Mouse (Mus musculus): ENCODE data around the gene Smad3. TPM values are rescaled to one million over a fixed set of nuclear protein-coding genes. Genes with fewer than 3 reads are reported as not detected.

Gene Smad3
- polyA plus RNA-seq, 1 experiment from 2014 or later, result 13.2 TPM

DNA sequence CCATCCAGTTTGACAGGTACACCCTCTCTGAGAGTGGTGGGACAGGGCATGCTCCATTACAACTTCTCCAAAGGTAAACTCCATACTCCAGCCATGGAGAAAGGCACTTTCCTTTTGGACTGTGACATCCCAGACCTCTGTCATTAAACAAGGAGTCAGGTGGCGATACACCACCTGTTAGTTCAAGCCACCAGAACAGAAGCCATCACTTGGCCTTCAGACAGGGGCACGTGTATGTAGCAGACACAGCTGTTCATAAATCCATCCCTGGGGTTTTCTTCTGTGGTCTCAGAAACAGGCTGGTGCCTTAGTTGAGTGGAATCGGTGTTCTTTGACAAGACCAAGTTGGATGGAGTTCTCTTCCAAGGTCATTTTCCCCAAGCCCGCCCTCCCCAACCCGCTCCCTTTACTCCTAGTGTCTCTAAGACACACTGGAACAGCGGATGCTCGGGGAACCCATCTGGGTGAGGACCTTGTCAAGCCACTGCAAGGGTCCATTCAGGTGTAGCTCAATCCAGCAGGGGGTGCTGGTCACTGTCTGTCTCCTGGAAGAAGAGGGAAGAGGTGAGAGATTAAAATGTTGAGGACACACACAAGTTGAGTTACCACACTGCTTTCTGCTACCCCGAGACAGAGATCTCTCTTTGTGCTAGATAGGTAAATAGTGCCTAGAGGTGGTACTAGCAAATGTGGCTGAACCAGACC, 107.8 kb downstream of the Smad3 start:
- Histone ChIP-seq H3K9me3 (no peaks in the 10 kb centered on the region), H3K36me3 (peaks cover 48% of the 10 kb centered on the region), H3K27ac (replicated peaks) (no peak overlapping the region), H3K9ac (no peak overlapping the region), H3K27me3 (no peaks in the 10 kb centered on the region), H3K4me2 (no peak overlapping the region), H3K4me1 (replicated peaks) (peaks cover 46% of the 10 kb centered on the region), H3K4me3 (no peak overlapping the region)
- WGBS, result 83% methylated on average over 8 of the region's 8 CpGs
- ATAC-seq (ENCODE audit: low read depth), result no peak

DNA sequence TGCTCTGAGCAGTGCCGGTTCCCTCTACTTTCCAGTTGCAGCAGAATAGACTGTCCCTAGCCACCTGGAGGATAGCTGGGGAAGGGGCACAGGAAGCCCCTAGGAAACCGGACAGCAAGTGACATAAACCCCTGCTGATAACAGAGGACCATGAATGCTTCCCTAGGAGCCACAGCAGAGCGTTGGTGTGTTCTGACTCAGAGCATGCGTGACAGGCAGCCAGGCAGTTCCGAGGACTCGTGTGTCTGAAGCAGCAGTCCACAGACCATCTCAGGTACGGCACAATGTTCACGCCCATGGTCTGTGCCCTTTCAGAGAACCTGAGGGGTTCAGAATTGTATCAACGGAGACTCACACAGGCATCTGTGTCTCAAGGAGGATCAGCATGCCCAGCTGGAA, 109.3 kb downstream of the Smad3 start:
- Histone ChIP-seq H3K4me2 (no peak overlapping the region), H3K9me3 (no peaks in the 10 kb centered on the region), H3K27me3 (no peaks in the 10 kb centered on the region), H3K4me1 (replicated peaks) (peaks cover 31% of the 10 kb centered on the region), H3K36me3 (peaks cover 54% of the 10 kb centered on the region), H3K4me3 (no peak overlapping the region), H3K9ac (no peak overlapping the region), H3K27ac (replicated peaks) (no peak overlapping the region)
- ATAC-seq (ENCODE audit: low read depth), result no peak
- 87% methylated on average over 9 of the region's 9 CpGs for WGBS

DNA sequence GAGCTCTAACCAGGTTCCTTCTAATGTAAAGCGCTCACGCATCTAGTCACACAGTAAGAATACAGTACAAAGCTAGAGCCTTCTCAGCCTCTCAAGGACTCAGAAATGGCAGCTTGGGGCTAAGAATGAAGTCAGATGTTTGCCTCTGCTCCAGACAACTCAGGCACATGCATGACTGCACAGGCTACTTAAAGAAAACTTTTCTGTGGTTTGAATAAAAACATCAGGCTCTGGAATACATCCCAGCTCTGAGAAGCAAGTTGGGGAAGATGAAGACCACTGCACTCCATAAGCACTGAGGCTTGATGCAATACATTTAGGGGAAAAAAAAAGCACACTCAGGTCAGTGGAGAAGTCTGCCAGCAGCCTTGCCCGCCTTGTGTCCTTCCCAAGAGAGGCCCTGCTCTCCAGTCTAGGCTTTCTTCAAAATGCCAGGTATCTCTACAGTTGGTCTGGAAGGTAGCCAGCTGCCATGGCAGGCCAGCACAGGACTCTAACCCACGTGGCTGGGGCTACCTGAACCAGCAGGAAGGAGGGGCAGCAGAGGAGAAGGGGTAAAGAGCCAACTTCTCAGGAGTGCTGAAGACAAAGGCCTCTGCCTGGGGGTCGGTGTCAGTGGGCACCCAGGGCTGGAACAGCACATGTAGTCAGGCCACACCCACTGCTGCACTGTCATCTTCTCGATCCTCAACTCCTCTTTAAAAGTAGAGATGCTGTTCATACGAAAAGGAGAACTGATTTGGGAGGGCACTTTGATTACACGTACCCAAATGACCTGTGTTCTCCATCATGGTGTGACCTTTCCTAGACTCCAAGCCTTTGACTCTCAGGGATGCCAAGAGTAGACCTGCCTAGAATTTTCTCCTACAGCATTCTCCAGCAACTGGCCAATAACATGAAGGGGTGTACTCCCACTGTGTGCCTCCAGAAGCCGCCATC, 109.9 kb downstream of the Smad3 start:
- Histone ChIP-seq H3K4me3 (no peak overlapping the region), H3K4me2 (no peak overlapping the region), H3K4me1 (replicated peaks) (peaks cover 24% of the 10 kb centered on the region), H3K9me3 (no peaks in the 10 kb centered on the region), H3K27ac (replicated peaks) (no peak overlapping the region), H3K36me3 (peaks cover 54% of the 10 kb centered on the region), H3K9ac (no peak overlapping the region), H3K27me3 (no peaks in the 10 kb centered on the region)
- ATAC-seq (ENCODE audit: low read depth), result no peak
- 83% methylated on average over 9 of the region's 9 CpGs for WGBS

DNA sequence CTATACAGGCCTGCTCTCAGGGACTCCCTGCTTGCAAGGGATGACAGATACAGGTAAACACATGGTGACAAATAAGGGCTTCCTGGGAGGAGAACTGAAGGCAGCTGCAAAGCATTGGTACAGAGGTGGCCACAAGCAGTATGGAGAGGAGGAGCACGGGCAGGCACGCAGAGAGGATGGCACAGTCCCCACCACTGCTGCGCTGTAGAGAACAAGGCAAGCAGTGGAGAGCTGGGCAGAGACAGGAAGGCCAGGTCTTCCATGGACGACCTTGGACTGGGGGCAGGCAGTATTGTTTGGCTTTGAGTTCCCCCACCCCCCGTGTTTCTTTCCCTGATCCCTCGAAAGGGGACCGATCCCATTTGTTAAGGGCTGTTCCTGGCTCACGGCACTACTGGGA, 112.7 kb downstream of the Smad3 start:
- WGBS, result 83% methylated on average over 8 of the region's 8 CpGs
- H3K36me3 ChIP-seq, result peaks cover 61% of the 10 kb centered on the region
- no peaks in the 10 kb centered on the region for H3K27me3 ChIP-seq
- H3K9ac ChIP-seq, result no peak overlapping the region
- no peak overlapping the region for H3K4me3 ChIP-seq
- no peaks in the 10 kb centered on the region for H3K9me3 ChIP-seq
- no peak overlapping the region for H3K27ac ChIP-seq (replicated peaks)
- H3K4me1 ChIP-seq (replicated peaks), result no peaks in the 10 kb centered on the region; the same call in 1 of the 2 replicates
- no peak for ATAC-seq (ENCODE audit: low read depth)
- no peak overlapping the region for H3K4me2 ChIP-seq

DNA sequence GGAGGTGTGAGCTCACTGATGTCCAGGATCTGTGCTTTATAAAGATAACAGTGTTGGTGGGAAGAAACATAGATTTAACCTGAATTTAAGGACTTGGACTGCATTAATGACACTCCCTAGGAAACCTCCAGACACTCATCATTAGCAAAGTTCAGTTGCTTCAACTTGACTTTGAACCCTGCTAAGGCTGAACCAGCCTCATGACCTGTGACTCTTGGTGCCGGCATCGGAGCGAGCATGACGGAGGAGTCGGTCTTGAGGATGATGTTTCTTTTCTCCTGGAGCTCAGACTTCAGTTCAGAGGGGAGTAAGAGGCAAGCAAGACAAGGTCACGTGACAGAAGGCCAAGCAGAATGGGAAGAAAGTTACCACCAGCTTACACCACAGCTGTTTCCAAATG, 113.8 kb downstream of the Smad3 start:
- H3K9me3 ChIP-seq, result no peaks in the 10 kb centered on the region
- no peaks in the 10 kb centered on the region; the same call in 1 of the 2 replicates for H3K4me1 ChIP-seq (replicated peaks)
- no peak overlapping the region for H3K27ac ChIP-seq (replicated peaks)
- peaks cover 59% of the 10 kb centered on the region for H3K36me3 ChIP-seq
- H3K4me2 ChIP-seq, result no peak overlapping the region
- ATAC-seq (ENCODE audit: low read depth), result no peak
- no peaks in the 10 kb centered on the region for H3K27me3 ChIP-seq
- WGBS, result 93% methylated on average over 6 of the region's 6 CpGs
- no peak overlapping the region for H3K9ac ChIP-seq
- no peak overlapping the region for H3K4me3 ChIP-seq

DNA sequence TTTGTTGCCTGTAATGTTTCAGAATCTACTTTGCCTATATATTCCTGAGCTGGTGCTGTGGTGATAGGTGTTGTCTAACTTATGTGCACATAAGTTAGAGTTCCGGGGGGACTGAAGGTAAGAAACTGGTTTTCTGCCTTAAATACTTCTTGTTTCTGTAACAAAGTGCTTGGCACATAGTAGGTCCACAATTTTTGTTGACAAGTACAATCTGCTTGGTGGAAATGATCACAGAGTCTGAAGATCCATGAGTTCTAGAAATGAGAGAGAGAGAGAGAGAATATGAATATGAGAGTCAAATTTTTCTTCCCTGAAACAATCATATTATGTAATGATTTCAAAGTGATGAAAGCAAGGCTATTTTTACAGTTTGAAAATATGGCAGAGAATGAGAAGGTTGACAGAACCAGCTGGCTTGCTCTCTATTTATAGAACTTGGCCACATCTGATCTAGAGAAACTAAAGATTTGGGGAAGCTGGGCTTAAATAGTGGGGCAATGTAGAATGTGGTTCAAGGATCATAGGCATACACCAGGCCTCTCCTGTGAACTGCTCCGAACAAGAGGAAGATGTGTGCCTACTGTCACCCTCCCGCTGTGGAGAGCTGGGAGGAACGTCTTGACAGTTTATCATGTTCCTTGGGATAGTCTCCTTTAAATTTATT, 115.7 kb downstream of the Smad3 start:
- H3K27me3 ChIP-seq, result no peaks in the 10 kb centered on the region
- no peak overlapping the region for H3K27ac ChIP-seq (replicated peaks)
- H3K4me2 ChIP-seq, result no peak overlapping the region
- peaks cover 66% of the 10 kb centered on the region for H3K36me3 ChIP-seq
- H3K4me3 ChIP-seq, result no peak overlapping the region
- 93% methylated on average over 4 of the region's 4 CpGs for WGBS
- H3K9ac ChIP-seq, result no peak overlapping the region
- 0 out of 2 replicates have a peak, but pooled peaks cover 3% of the 10 kb centered on the region for H3K4me1 ChIP-seq (replicated peaks)
- no peaks in the 10 kb centered on the region for H3K9me3 ChIP-seq
- no peak for ATAC-seq (ENCODE audit: low read depth)

DNA sequence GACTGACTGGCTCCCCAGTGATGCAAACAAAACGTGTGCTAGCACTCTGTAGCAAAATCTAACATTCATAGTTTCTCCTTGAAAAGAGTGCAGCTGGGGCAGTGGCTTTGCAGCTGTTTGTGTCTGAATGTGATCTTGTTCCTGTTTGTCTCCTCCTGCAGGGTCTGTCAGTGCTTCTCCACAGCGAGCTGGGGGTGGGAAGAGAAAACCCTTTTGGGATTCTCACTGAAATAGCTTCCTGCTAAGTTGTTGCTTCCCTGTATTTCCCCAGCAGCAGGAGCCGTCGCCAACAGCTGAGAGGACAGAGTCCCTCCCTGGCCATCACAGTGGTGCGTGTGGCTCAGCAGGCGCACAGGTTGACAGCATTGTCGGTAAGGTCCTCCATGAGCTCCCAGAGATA, 121.7 kb downstream of the Smad3 start:
- H3K36me3 ChIP-seq, result peaks cover 50% of the 10 kb centered on the region
- H3K9me3 ChIP-seq, result no peaks in the 10 kb centered on the region
- H3K27me3 ChIP-seq, result no peaks in the 10 kb centered on the region
- WGBS, result 67% methylated on average over 7 of the region's 7 CpGs
- no peak overlapping the region for H3K27ac ChIP-seq (replicated peaks)
- H3K4me2 ChIP-seq, result no peak overlapping the region
- H3K4me3 ChIP-seq, result no peak overlapping the region
- no peak for ATAC-seq (ENCODE audit: low read depth)
- peaks cover 14% of the 10 kb centered on the region for H3K4me1 ChIP-seq (replicated peaks)
- no peak overlapping the region for H3K9ac ChIP-seq

DNA sequence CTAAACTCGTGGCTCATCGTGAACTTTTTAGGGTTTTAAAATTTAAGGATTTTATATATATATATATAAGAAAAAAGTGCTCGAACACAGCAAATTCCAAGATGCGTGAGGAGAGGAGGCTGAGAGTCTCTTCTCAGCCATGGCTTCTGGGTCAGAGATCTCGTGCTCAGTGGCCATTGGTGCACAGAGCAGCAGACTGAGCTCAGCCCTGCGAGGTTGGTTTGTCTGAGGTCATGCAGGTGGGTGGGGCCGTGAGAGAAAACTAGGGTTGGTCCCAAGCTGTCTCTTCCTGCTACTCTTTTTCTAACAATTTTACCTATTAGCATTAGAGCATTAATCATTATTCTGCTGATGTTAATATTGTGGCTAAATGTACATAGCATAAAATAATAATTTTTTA, 124.5 kb downstream of the Smad3 start:
- ATAC-seq (ENCODE audit: low read depth), result no peak
- H3K27ac ChIP-seq (replicated peaks), result no peak overlapping the region
- no peak overlapping the region for H3K4me3 ChIP-seq
- H3K4me2 ChIP-seq, result no peak overlapping the region
- no peak overlapping the region for H3K9ac ChIP-seq
- no peaks in the 10 kb centered on the region for H3K27me3 ChIP-seq
- H3K9me3 ChIP-seq, result no peaks in the 10 kb centered on the region
- H3K36me3 ChIP-seq, result peaks cover 54% of the 10 kb centered on the region
- 65% methylated on average over 7 of the region's 7 CpGs for WGBS
- H3K4me1 ChIP-seq (replicated peaks), result peaks cover 11% of the 10 kb centered on the region

DNA sequence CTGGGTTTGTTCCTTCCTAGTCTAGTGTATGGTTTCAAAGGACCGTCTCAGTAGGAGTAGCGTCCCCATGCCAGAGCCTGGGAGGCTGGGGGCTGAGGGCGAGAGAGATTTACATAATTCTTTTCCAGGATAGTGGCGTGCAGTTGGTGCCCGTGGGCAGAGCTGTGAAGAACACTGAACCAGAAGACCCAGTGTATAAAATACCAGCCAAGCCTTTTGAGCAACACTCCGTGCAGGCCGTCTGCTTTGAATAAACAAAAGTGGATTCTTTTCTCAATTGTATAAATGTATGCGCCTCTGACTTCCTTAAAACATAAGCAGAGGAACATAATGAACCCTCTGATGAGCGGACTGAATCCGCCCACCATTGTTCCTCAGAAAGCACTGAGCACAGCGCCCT, 124.9 kb downstream of the Smad3 start:
- H3K27me3 ChIP-seq, result no peaks in the 10 kb centered on the region
- no peak overlapping the region for H3K4me3 ChIP-seq
- H3K27ac ChIP-seq (replicated peaks), result no peak overlapping the region
- H3K9me3 ChIP-seq, result no peaks in the 10 kb centered on the region
- ATAC-seq (ENCODE audit: low read depth), result no peak
- peaks cover 11% of the 10 kb centered on the region for H3K4me1 ChIP-seq (replicated peaks)
- 37% methylated on average over 11 of the region's 11 CpGs for WGBS
- H3K36me3 ChIP-seq, result peaks cover 56% of the 10 kb centered on the region
- H3K9ac ChIP-seq, result no peak overlapping the region
- no peak overlapping the region for H3K4me2 ChIP-seq

DNA sequence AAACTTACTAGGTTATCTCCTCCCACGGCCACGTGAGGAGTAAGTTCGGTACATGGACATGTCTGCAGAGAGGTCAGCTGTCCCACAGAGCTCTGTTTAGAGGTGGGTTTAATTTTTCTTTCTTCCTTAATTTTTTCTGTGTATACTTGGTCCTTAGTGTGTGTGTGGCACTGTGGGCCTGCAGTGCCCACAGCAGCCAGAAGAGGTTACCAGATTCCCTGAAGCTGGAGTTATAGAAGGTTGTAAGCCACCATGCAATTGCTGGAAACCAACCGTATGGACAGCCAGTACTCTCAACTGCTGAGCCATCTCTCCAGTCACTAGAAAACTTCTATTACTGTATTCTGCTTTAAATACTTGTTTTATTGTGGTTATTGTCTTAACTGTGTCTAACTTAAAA, 125.7 kb downstream of the Smad3 start:
- Histone ChIP-seq H3K4me2 (no peak overlapping the region), H3K4me1 (replicated peaks) (peaks cover 11% of the 10 kb centered on the region), H3K27ac (replicated peaks) (no peak overlapping the region), H3K27me3 (no peaks in the 10 kb centered on the region), H3K9me3 (no peaks in the 10 kb centered on the region), H3K36me3 (peaks cover 54% of the 10 kb centered on the region), H3K9ac (no peak overlapping the region), H3K4me3 (no peak overlapping the region)
- 66% methylated on average over 4 of the region's 4 CpGs for WGBS
- no peak for ATAC-seq (ENCODE audit: low read depth)

DNA sequence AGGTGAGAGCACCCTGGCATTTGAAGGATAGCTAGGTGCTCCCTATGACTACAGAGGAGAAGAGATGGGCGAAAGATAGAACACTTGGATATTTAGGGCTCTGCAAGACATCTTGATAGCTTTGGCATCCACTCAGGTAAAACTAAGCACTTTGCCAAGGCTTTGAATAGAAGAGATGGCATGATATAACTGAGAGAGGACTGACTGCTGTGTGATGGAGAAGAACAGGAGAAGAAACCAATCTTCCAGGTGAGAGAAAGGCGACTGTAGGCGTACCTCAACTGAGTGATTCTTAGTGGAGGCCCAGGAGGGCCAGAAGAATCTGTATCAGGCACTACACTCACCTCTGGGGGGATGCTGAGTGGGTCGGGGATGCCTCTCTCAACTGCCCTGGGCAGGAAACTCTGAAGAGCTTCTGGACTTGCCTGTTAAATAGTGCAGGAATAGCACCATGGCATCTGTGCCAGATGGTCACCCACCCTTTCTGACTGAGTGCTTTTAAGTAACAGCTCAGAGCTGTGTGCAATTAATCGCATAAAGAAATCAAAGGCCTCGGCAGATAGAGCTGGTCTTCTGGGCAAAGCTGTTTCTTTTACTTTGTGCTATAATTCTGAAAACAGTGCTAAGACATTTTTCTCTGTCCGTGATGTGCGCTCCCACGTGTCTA, 132.6 kb downstream of the Smad3 start:
- H3K4me3 ChIP-seq, result no peak overlapping the region
- no peak overlapping the region for H3K27ac ChIP-seq (replicated peaks)
- WGBS, result 83% methylated on average over 9 of the region's 9 CpGs
- H3K36me3 ChIP-seq, result peaks cover 52% of the 10 kb centered on the region
- no peaks in the 10 kb centered on the region for H3K9me3 ChIP-seq
- H3K4me1 ChIP-seq (replicated peaks), result peaks cover 15% of the 10 kb centered on the region
- no peak overlapping the region for H3K4me2 ChIP-seq
- H3K27me3 ChIP-seq, result no peaks in the 10 kb centered on the region
- ATAC-seq (ENCODE audit: low read depth), result no peak
- H3K9ac ChIP-seq, result no peak overlapping the region
